Mouse (Mus musculus): ENCODE results near the gene Stat6.

GRCm38 (mm10) chr10:127594405-127594804 lies 48.4 kb upstream of the Stat6 start:
- TF ChIP-seq CTCF (IDR thresholded peaks at IDR 0.05; ENCODE audit: insufficient read depth, low read depth, low read length) (no peak), POLR2A (IDR thresholded peaks at IDR 0.05; ENCODE audit: insufficient read depth, low read depth, low read length) (no peak)
